Mouse (Mus musculus): ENCODE measurements around the gene Kat2a. TPM values are rescaled to one million over a fixed set of nuclear protein-coding genes. Genes with fewer than 3 reads are reported as not detected.

Gene Kat2a
- polyA plus RNA-seq, 1 experiment from 2014 or later, result 62.2 TPM

DNA sequence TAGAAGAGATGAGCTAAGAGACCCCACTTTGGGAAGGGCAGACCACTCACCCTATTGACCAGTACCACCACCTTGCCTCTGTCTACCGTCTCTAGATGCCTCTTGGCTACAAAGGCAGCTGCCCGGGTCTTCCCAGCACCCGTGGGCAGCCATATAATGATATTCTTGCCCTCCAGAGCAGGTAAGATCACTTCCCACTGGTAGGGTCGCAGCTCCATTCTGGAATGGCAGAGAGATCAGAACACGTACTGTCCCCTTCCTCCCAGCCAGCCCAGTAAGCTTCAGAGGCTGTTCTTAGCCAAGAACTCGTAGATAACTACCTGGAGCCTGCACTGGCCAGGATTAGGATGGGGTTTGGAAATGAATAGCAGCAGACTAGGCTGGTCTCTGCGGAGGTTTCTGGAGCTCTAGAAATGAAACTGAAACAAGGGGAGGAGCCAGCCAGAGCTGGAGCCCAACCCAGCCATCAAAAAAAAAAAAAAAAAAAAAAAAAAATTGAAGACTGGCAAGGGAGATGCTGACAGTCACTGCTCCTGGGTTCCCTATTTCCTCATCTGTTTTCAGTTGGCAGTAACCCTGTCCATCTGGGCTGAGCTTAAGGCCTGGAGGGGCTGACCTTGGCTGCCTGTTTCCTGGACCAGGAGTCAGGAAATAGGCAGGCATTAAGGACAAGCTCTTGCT lies 8.3 kb downstream of the Kat2a start, which contains the start of gene Dhx58:
Gene Dhx58 (minus strand): TSS at position 421 of the 681 bp plus-strand sequence.
- no peak within 1 kb of the TSS for H3K4me3 ChIP-seq (ENCODE audit: low read length)
- no peak within 1 kb of the TSS for H3K9ac ChIP-seq (ENCODE audit: low read depth, low read length)
- no peaks in the 10 kb centered on the region for H3K9me3 ChIP-seq (ENCODE audit: control insufficient read depth, low read length)
- peaks cover 32% of the 10 kb centered on the region for H3K36me3 ChIP-seq (ENCODE audit: control insufficient read depth, insufficient read depth, low read length)
- H3K27me3 ChIP-seq (replicated peaks; ENCODE audit: control insufficient read depth, insufficient read depth, low read length), result no peaks in the 10 kb centered on the region
- ATAC-seq, result no peak
- 69% methylated on average over 7 of the region's 7 CpGs for WGBS
- no peak within 1 kb of the TSS for H3K4me2 ChIP-seq (ENCODE audit: low read length)
- H3K4me1 ChIP-seq (ENCODE audit: control insufficient read depth, insufficient read depth, low read depth, low read length), result no peaks in the 10 kb centered on the region; the same call in 1 of the 2 replicates
- no peak within 1 kb of the TSS for H3K27ac ChIP-seq (ENCODE audit: low read depth, low read length)

DNA sequence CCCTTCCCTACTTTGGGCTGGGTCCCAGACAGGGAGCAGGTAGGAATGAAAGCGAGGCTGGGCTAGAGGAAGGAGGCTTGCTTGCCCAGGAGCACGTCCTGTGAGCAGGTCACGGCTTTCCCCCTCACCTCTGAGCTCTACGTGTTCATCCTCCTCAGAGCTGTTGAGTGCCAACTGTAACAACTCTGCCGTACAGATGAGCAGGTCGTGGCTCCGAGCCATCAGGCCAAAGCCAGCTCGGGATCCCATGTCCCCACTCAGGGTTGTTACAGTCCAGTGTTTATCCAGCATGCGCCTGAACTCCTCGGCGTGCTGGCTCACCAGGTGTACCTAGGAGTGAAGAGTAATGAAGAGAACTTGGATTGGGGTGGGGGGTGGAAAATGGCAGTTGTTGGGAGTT lies 8.9 kb downstream of the Kat2a start:
- 68% methylated on average over 11 of the region's 11 CpGs for WGBS

DNA sequence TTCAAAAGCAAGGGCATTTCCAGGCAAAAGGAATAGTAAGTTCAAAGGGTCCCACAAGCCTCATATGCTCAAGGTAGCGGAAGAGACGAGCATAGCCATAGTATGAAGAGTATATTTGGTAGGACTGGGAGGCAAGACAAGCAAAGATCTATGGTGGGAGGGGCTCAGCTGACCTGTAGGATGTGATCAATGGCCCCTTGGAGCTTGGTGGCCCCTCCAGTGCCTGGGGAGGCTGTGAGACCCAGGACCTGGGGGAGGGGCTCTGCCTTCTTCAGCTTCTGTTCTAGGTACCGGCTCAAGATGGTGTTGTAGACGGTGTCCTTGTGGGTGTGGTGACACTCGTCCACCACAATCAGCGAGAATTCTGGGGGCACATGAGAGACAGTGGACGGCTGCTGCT lies 9.4 kb downstream of the Kat2a start:
- ATAC-seq, result no peak
- peak overlapping the region; percentile 23 for H3K4me2 ChIP-seq (ENCODE audit: low read length)
- WGBS, result 44% methylated on average over 7 of the region's 7 CpGs
- no peaks in the 10 kb centered on the region for H3K27me3 ChIP-seq (replicated peaks; ENCODE audit: control insufficient read depth, insufficient read depth, low read length)
- H3K36me3 ChIP-seq (ENCODE audit: control insufficient read depth, insufficient read depth, low read length), result peaks cover 22% of the 10 kb centered on the region
- no peak overlapping the region for H3K27ac ChIP-seq (ENCODE audit: low read depth, low read length)
- H3K4me3 ChIP-seq (ENCODE audit: low read length), result no peak overlapping the region
- no peak overlapping the region for H3K9ac ChIP-seq (ENCODE audit: low read depth, low read length)
- no peaks in the 10 kb centered on the region for H3K9me3 ChIP-seq (ENCODE audit: control insufficient read depth, low read length)
- H3K4me1 ChIP-seq (ENCODE audit: control insufficient read depth, insufficient read depth, low read depth, low read length), result no peaks in the 10 kb centered on the region; the same call in 1 of the 2 replicates

More for the DNA sequence above, 8.9 kb downstream of the Kat2a start:
- Histone ChIP-seq H3K36me3 (ENCODE audit: control insufficient read depth, insufficient read depth, low read length) (peaks cover 26% of the 10 kb centered on the region), H3K27me3 (replicated peaks; ENCODE audit: control insufficient read depth, insufficient read depth, low read length) (no peaks in the 10 kb centered on the region), H3K27ac (ENCODE audit: low read depth, low read length) (no peak overlapping the region), H3K9ac (ENCODE audit: low read depth, low read length) (no peak overlapping the region), H3K4me1 (ENCODE audit: control insufficient read depth, insufficient read depth, low read depth, low read length) (no peaks in the 10 kb centered on the region; the same call in 1 of the 2 replicates), H3K4me3 (ENCODE audit: low read length) (no peak overlapping the region), H3K4me2 (ENCODE audit: low read length) (no peak overlapping the region), H3K9me3 (ENCODE audit: control insufficient read depth, low read length) (no peaks in the 10 kb centered on the region)
- 0 out of 2 replicates have a peak, but pooled peaks have one; percentile 14 for ATAC-seq

DNA sequence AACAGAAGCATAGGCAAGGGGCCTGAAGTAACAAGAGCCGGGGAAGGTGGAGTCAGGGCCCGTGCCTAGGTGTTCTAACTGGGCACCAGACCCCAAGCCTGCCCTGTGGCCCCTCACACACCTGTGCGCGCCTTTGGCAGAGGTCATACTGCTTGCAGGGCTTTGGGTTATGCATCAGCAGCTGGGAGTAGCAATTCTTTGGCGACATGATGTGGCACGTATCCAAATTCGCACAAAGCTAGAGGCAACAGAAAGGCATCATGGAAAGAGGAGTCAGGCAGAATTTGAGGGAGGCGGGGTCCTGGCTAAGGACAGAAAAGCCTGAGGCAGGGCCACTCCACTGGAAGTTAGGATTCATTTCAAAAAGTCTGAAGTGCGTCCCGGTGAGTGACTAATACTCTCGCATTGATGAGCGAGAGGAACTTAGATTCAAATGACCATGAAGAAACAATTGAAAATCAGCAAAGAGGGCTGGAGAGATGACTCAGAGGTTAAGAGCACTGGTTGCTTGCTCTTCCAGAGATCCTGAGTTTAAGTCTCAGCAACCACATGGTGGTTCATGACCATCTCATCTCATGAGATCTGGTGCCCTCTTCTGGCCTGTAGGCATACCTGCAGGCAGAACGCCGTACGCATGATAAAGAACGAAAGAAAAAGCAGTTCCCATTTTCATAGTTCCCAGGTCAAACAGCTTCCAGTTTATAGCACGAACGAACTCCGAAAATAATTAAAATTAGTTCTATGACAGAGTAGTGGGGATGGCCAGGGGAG lies 10.0 kb downstream of the Kat2a start:
- peaks cover 20% of the 10 kb centered on the region for H3K36me3 ChIP-seq (ENCODE audit: control insufficient read depth, insufficient read depth, low read length)
- no peak overlapping the region for H3K27ac ChIP-seq (ENCODE audit: low read depth, low read length)
- H3K4me1 ChIP-seq (ENCODE audit: control insufficient read depth, insufficient read depth, low read depth, low read length), result no peaks in the 10 kb centered on the region; the same call in 1 of the 2 replicates
- H3K9me3 ChIP-seq (ENCODE audit: control insufficient read depth, low read length), result no peaks in the 10 kb centered on the region
- no peaks in the 10 kb centered on the region for H3K27me3 ChIP-seq (replicated peaks; ENCODE audit: control insufficient read depth, insufficient read depth, low read length)
- 30% methylated on average over 19 of the region's 19 CpGs for WGBS
- H3K4me3 ChIP-seq (ENCODE audit: low read length), result no peak overlapping the region
- no peak overlapping the region for H3K9ac ChIP-seq (ENCODE audit: low read depth, low read length)
- H3K4me2 ChIP-seq (ENCODE audit: low read length), result peak overlapping the region; percentile 23
- no peak for ATAC-seq

DNA sequence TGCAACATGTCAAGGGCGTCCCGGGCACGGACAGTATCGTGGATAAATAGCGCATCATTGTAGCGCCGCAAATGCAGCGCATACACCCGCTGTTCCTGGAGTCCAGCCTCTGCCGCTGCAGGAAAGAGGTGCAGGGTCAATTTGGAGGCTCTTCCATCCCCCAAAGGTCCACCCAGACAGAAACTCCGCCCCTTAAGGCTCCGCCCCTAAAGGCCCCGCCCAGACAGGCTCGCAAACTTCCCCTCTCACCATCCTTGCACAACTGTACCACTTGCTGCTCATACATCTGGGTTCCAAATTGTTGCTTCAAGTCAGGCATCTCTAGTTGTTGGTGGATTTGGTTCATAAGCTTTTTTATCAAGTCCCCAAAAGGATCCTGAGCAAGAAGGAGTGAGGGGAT lies 11.0 kb downstream of the Kat2a start:
- WGBS, result 5% methylated on average over 14 of the region's 14 CpGs
- H3K9me3 ChIP-seq (ENCODE audit: control insufficient read depth, low read length), result no peaks in the 10 kb centered on the region
- peaks cover 13% of the 10 kb centered on the region for H3K36me3 ChIP-seq (ENCODE audit: control insufficient read depth, insufficient read depth, low read length)
- H3K27ac ChIP-seq (ENCODE audit: low read depth, low read length), result no peak overlapping the region
- peak overlapping the region; percentile 12 for H3K4me3 ChIP-seq (ENCODE audit: low read length)
- no peak for ATAC-seq
- no peaks in the 10 kb centered on the region; the same call in 1 of the 2 replicates for H3K4me1 ChIP-seq (ENCODE audit: control insufficient read depth, insufficient read depth, low read depth, low read length)
- H3K9ac ChIP-seq (ENCODE audit: low read depth, low read length), result no peak overlapping the region
- peak overlapping the region; percentile 38 for H3K4me2 ChIP-seq (ENCODE audit: low read length)
- no peaks in the 10 kb centered on the region for H3K27me3 ChIP-seq (replicated peaks; ENCODE audit: control insufficient read depth, insufficient read depth, low read length)

DNA sequence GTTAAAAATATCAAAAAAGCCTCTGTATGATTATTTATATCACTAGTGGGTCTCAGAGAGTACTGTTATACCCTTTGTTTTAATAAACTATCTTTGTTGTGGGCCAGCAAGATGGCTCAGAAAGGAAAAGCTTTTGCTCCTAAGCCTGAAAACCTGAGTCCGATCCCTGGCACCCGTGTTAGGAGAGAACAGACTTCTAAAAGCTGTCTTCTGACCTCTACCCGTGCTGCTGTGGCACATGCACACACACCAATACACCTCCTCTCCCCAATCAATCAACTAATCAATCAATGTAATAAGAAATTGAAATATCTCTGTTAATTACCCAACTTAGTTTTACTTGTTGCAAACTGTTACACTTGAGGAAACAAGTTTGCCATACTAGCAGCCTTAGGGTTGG lies 11.6 kb downstream of the Kat2a start:
- H3K4me3 ChIP-seq (ENCODE audit: low read length), result no peak overlapping the region; the same call in 1 of the 2 replicates
- H3K27me3 ChIP-seq (replicated peaks; ENCODE audit: control insufficient read depth, insufficient read depth, low read length), result no peaks in the 10 kb centered on the region
- ATAC-seq, result no peak
- WGBS, result 75% methylated on average over 3 of the region's 3 CpGs
- H3K9me3 ChIP-seq (ENCODE audit: control insufficient read depth, low read length), result no peaks in the 10 kb centered on the region
- H3K36me3 ChIP-seq (ENCODE audit: control insufficient read depth, insufficient read depth, low read length), result peaks cover 8% of the 10 kb centered on the region
- H3K4me1 ChIP-seq (ENCODE audit: control insufficient read depth, insufficient read depth, low read depth, low read length), result no peaks in the 10 kb centered on the region; the same call in 1 of the 2 replicates
- no peak overlapping the region for H3K9ac ChIP-seq (ENCODE audit: low read depth, low read length)
- no peak overlapping the region for H3K4me2 ChIP-seq (ENCODE audit: low read length)
- H3K27ac ChIP-seq (ENCODE audit: low read depth, low read length), result no peak overlapping the region

DNA sequence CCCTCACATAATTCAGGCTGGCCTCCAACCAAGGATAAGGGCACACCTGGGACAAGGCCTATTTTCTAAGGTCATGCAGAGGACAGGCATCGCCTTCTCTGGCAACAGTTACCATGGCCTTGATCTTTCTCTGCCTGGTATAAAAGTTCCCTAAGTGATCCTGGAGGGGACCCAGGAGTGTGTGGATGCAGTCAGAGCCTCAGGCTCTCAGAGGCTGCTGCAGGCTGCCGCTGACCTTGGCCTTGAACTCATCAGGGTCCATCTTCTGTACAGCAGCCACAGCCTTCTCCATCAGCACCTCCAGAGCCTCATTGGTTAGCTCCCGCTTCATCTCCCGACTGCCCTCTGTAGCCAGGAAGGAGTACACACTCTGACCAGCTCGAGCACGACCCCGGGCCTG lies 14.3 kb downstream of the Kat2a start:
- no peak overlapping the region for H3K9ac ChIP-seq (ENCODE audit: low read depth, low read length)
- WGBS, result 71% methylated on average over 7 of the region's 7 CpGs
- H3K27ac ChIP-seq (ENCODE audit: low read depth, low read length), result no peak overlapping the region
- H3K36me3 ChIP-seq (ENCODE audit: control insufficient read depth, insufficient read depth, low read length), result no peaks in the 10 kb centered on the region
- no peaks in the 10 kb centered on the region; the same call in 1 of the 2 replicates for H3K4me1 ChIP-seq (ENCODE audit: control insufficient read depth, insufficient read depth, low read depth, low read length)
- no peak for ATAC-seq
- 0 out of 2 replicates have a peak, but pooled peaks cover 2% of the 10 kb centered on the region for H3K27me3 ChIP-seq (replicated peaks; ENCODE audit: control insufficient read depth, insufficient read depth, low read length)
- H3K9me3 ChIP-seq (ENCODE audit: control insufficient read depth, low read length), result no peaks in the 10 kb centered on the region
- no peak overlapping the region for H3K4me2 ChIP-seq (ENCODE audit: low read length)
- H3K4me3 ChIP-seq (ENCODE audit: low read length), result no peak overlapping the region

DNA sequence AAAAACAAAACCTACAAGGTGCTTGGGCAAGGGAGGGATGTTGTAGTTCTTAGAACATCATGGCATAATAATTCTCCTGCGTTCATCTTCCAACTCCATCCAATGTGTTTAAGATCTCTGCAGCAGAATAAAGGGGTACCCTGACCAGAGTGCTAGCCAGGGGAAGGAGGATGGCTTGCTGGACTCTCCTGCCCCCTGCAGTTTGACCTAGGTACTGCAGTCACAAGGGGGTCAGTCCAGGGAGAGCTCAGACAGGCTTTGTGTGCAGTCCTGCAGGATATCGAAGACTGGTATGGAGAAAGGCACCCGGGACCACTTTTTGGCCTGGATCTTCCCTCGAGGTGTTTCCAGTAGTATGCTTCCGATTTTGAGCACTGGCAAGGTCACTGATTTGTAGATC lies 17.3 kb downstream of the Kat2a start:
- no peak overlapping the region for H3K9ac ChIP-seq (ENCODE audit: low read depth, low read length)
- H3K36me3 ChIP-seq (ENCODE audit: control insufficient read depth, insufficient read depth, low read length), result no peaks in the 10 kb centered on the region
- no peak overlapping the region for H3K4me2 ChIP-seq (ENCODE audit: low read length)
- H3K4me3 ChIP-seq (ENCODE audit: low read length), result no peak overlapping the region
- no peaks in the 10 kb centered on the region for H3K9me3 ChIP-seq (ENCODE audit: control insufficient read depth, low read length)
- ATAC-seq, result no peak
- peaks cover 7% of the 10 kb centered on the region for H3K27me3 ChIP-seq (replicated peaks; ENCODE audit: control insufficient read depth, insufficient read depth, low read length)
- WGBS, result 43% methylated on average over 5 of the region's 5 CpGs
- H3K27ac ChIP-seq (ENCODE audit: low read depth, low read length), result no peak overlapping the region
- peaks cover 7% of the 10 kb centered on the region for H3K4me1 ChIP-seq (ENCODE audit: control insufficient read depth, insufficient read depth, low read depth, low read length)

DNA sequence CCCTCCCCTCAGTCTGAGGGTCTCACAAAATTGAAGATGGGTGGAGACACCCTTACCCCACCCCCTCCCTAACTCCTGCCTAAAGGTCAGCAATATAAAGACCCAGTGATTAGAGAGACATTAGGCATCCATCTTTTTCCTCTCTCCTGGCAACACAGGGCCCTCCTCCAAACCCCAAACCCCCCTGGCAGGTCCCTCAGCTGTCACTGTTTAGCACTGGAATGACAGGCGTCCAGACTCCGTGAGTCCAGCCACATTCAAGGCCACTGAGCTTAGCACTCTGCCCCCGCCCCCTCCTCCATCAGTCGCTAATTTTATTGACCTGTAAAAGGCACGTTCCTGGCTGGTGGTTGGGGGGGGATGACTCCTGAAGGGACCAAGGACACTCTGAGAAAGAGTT lies 19.1 kb downstream of the Kat2a start:
- WGBS, result 30% methylated on average over 5 of the region's 5 CpGs
- Histone ChIP-seq H3K9ac (ENCODE audit: low read depth, low read length) (no peak overlapping the region), H3K27me3 (replicated peaks; ENCODE audit: control insufficient read depth, insufficient read depth, low read length) (peaks cover 7% of the 10 kb centered on the region), H3K4me2 (ENCODE audit: low read length) (no peak overlapping the region), H3K4me3 (ENCODE audit: low read length) (no peak overlapping the region), H3K36me3 (ENCODE audit: control insufficient read depth, insufficient read depth, low read length) (no peaks in the 10 kb centered on the region), H3K9me3 (ENCODE audit: control insufficient read depth, low read length) (no peaks in the 10 kb centered on the region), H3K4me1 (ENCODE audit: control insufficient read depth, insufficient read depth, low read depth, low read length) (peaks cover 7% of the 10 kb centered on the region), H3K27ac (ENCODE audit: low read depth, low read length) (no peak overlapping the region)
- ATAC-seq, result no peak
